Mouse (Mus musculus): ENCODE results near the gene Pomt1.

- TF ChIP-seq USF1 (IDR thresholded peaks at IDR 0.05; ENCODE audit: low read depth, low read length), result no peak
- TF ChIP-seq POLR2A (IDR thresholded peaks at IDR 0.05; ENCODE audit: low read depth, low read length), result no peak
- TF ChIP-seq MAZ (IDR thresholded peaks at IDR 0.05; ENCODE audit: low read depth, low read length), result no peak
- no peak for TF ChIP-seq EP300 (IDR thresholded peaks at IDR 0.05; ENCODE audit: low read length)
- TF ChIP-seq JUND (conservative IDR thresholded peaks at IDR 0.05; ENCODE audit: low read depth, low read length), result no peak
- TF ChIP-seq USF2 (conservative IDR thresholded peaks at IDR 0.05; ENCODE audit: low read depth, low read length), result no peak
- no peak for TF ChIP-seq SIN3A (IDR thresholded peaks at IDR 0.05; ENCODE audit: low read length)
- no peak for TF ChIP-seq CTCF (conservative IDR thresholded peaks at IDR 0.05 in 1 of 2, IDR thresholded peaks at IDR 0.05 in 1 of 2; ENCODE audit: low read depth in 2 of 2, low read length in 2 of 2)
- no peak for TF ChIP-seq ETS1 (conservative IDR thresholded peaks at IDR 0.05; ENCODE audit: low read depth, low read length)
- TF ChIP-seq MYC (IDR thresholded peaks at IDR 0.05; ENCODE audit: low read depth, low read length), result no peak
- TF ChIP-seq TCF12 (IDR thresholded peaks at IDR 0.05; ENCODE audit: low read depth, low read length), result no peak
- TF ChIP-seq NRF1 (IDR thresholded peaks at IDR 0.05; ENCODE audit: low read depth, low read length), result no peak
- no peak for TF ChIP-seq MAX (IDR thresholded peaks at IDR 0.05; ENCODE audit: low read length)
- TF ChIP-seq MEF2A (IDR thresholded peaks at IDR 0.05; ENCODE audit: borderline replicate concordance, low read depth, low read length), result no peak
These were observed 58.9 kb downstream of the Pomt1 start for GRCm38 (mm10) chr2:32295285-32295684.

Data from CH12.LX (cell line).